Mouse (Mus musculus) layer of hippocampus, adult 2 months (tissue): ENCODE results near the gene Nfkb2. TPM values are rescaled to one million over a fixed set of nuclear protein-coding genes. Genes with fewer than 3 reads are reported as not detected.

Experiments
- DNase-seq, 2 experiments: peaks; one replicate each; pipeline ENCODE4 v3.0.0; 2022; ENCODE audit warnings: low spot score in 2 of 2
- H3K27ac ChIP-seq: fragments of 200-600 bp; 2 replicates; pipeline ENCODE4 v1.8.1; 2022
- H3K4me3 ChIP-seq: fragments of 200-600 bp; 2 replicates; pipeline ENCODE4 v1.8.1; 2022; ENCODE audit warnings: mild to moderate bottlenecking
- CTCF ChIP-seq: fragments of 200-600 bp; conservative IDR thresholded peaks from 2 replicates; pipeline ENCODE4 v1.8.1; 2022; ENCODE audit warnings: antibody characterized with exemption, mild to moderate bottlenecking, moderate library complexity
- total RNA-seq, 2 experiments: library from RNA; stranded (reverse); gene quantifications; 2 replicates each; pipeline ENCODE4 v1.2.3; 2021

Gene Nfkb2
- total RNA-seq, 2 experiments from 2014 or later: 2.1 to 2.4 TPM

GRCm38 (mm10) chr19:46311341-46311740 is 7.2 kb downstream of the Nfkb2 start:
- DNase-seq: peak in 1 of 2 experiments; percentile 7
- no peak overlapping the region for H3K27ac ChIP-seq
- no peak for TF ChIP-seq CTCF
- no peak overlapping the region for H3K4me3 ChIP-seq

- no peak for DNase-seq
- Histone ChIP-seq H3K4me3 (no peak overlapping the region), H3K27ac (no peak overlapping the region)
- no peak for TF ChIP-seq CTCF
Observed at GRCm38 (mm10) chr19:46312566-46312965, 8.4 kb downstream of the Nfkb2 start.

- Histone ChIP-seq H3K27ac (no peak overlapping the region), H3K4me3 (no peak overlapping the region)
- no peak for TF ChIP-seq CTCF
- no peak for DNase-seq
Observed at GRCm38 (mm10) chr19:46313116-46313515, 9.0 kb downstream of the Nfkb2 start.

GRCm38 (mm10) chr19:46313591-46313990 is 9.5 kb downstream of the Nfkb2 start:
- no peak for TF ChIP-seq CTCF
- DNase-seq: no peak
- H3K27ac ChIP-seq: no peak overlapping the region
- H3K4me3 ChIP-seq: no peak overlapping the region

- TF ChIP-seq CTCF: no peak
- Histone ChIP-seq H3K27ac (no peak overlapping the region), H3K4me3 (no peak overlapping the region)
- DNase-seq: no peak
Observed at GRCm38 (mm10) chr19:46314151-46314601, 10.1 kb downstream of the Nfkb2 start.

GRCm38 (mm10) chr19:46314872-46315742 is 11.0 kb downstream of the Nfkb2 start:
- DNase-seq: peak in 1 of 2 experiments; percentile 9
- TF ChIP-seq CTCF: no peak
- no peak overlapping the region for H3K27ac ChIP-seq
- H3K4me3 ChIP-seq: no peak overlapping the region

GRCm38 (mm10) chr19:46315752-46316610 is 11.9 kb downstream of the Nfkb2 start:
- H3K27ac ChIP-seq: peak overlapping the region; percentile 60; the same call in 1 of the 2 replicates
- H3K4me3 ChIP-seq: peak overlapping the region; percentile 71
- peak in 1 of 2 experiments; percentile 20 for DNase-seq
- TF ChIP-seq CTCF: no peak

GRCm38 (mm10) chr19:46316846-46317545 is 12.9 kb downstream of the Nfkb2 start:
- Histone ChIP-seq H3K27ac (peak overlapping the region; percentile 93), H3K4me3 (peak overlapping the region; percentile 71)
- DNase-seq: peak; percentile 80 to 90
- no peak for TF ChIP-seq CTCF

- TF ChIP-seq CTCF: no peak
- Histone ChIP-seq H3K27ac (peak overlapping the region; percentile 93), H3K4me3 (peak overlapping the region; percentile 71)
- DNase-seq: no peak
Observed at GRCm38 (mm10) chr19:46317546-46317885, 13.4 kb downstream of the Nfkb2 start.

- peak; percentile 69 to 75 for DNase-seq
Observed at GRCm38 (mm10) chr19:46318031-46318471, 13.9 kb downstream of the Nfkb2 start.

GRCm38 (mm10) chr19:46318586-46319378 is 14.7 kb downstream of the Nfkb2 start:
- peak overlapping the region; percentile 64 for H3K4me3 ChIP-seq
- no peak for TF ChIP-seq CTCF
- peak overlapping the region; percentile 95 for H3K27ac ChIP-seq
- peak; percentile 90 to 96 for DNase-seq

More at GRCm38 (mm10) chr19:46318031-46318471, 13.9 kb downstream of the Nfkb2 start:
- Histone ChIP-seq H3K27ac (peak overlapping the region; percentile 95), H3K4me3 (peak overlapping the region; percentile 64)
- no peak for TF ChIP-seq CTCF
